8 mouse cellular contexts compared by ENCODE assay signal in the genomic region with DNA sequence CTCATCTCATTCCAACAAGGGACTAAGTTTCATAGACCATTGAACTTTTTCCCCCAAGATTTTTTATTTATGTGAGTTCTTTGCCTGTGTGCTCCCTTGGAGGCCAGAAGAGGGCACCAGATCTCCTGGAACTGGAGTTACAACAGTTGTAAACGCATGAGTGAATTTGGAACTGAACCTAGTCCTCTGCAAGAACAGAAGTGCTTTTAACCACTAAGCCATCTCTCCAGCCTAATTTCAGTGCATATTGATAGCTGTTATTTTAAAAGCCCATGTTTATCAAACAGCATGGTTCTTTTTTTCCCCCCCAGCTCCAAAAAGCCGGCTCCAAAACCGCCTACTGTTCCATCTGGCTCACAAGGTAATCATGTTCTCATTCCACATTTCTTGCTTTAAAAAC. TPM values are rescaled to one million over a fixed set of nuclear protein-coding genes. Genes with fewer than 3 reads are reported as not detected.
DNase-seq lines count a peak whose midpoint lies in the region; ATAC-seq lines count a peak whose summit lies in the region.

No protein-coding gene starts in this region.

- peak; percentile 61 for DNase-seq in forebrain, embryonic 14.5 days (ENCODE audit: low spot score)
- DNase-seq in spleen, postnatal 36 days (ENCODE audit: low spot score in 2 of 2), result peak; percentile 4 to 6
- no peak for DNase-seq in spleen, postnatal 4 days (ENCODE audit: low spot score in 2 of 2)
- DNase-seq in left cerebral cortex, postnatal 25 days (ENCODE audit: low spot score in 2 of 2), result peak; percentile 21 to 70
- DNase-seq in thymus, postnatal 0 days (ENCODE audit: low spot score), result peak; percentile 55
- DNase-seq in adrenal gland, adult 2 months, result no peak

- no peaks in the 10 kb centered on the region for H3K9me3 ChIP-seq in forebrain, embryonic 14.5 days (replicated peaks; ENCODE audit: control insufficient read depth, low read length)
- no peaks in the 10 kb centered on the region for H3K9me3 ChIP-seq in forebrain, embryonic 13.5 days (replicated peaks)

- H3K4me1 ChIP-seq in forebrain, embryonic 14.5 days (ENCODE audit: control insufficient read depth, insufficient read depth, low read length), result no peaks in the 10 kb centered on the region
- no peaks in the 10 kb centered on the region for H3K4me1 ChIP-seq in forebrain, embryonic 13.5 days

- peaks cover 42% of the 10 kb centered on the region for H3K36me3 ChIP-seq in forebrain, embryonic 14.5 days (ENCODE audit: control insufficient read depth, insufficient read depth, low read length)
- peaks cover 54% of the 10 kb centered on the region for H3K36me3 ChIP-seq in forebrain, embryonic 13.5 days (ENCODE audit: poor library complexity, severe bottlenecking)

- WGBS in forebrain, embryonic 14.5 days, result 71% methylated on average over 3 of the region's 3 CpGs
- WGBS in forebrain, embryonic 13.5 days, result 78% methylated on average over 3 of the region's 3 CpGs

- ATAC-seq in forebrain, embryonic 14.5 days, result no peak
- no peak for ATAC-seq in forebrain, embryonic 13.5 days
- ATAC-seq in erythroid progenitor cell, adult 5-6 weeks (replicated peaks; ENCODE audit: low FRiP score, poor library complexity, severe bottlenecking), result 0 out of 2 replicates have a peak, but pooled peaks have one; percentile 54

- intact Hi-C loops in left cerebral cortex, postnatal 25 days (cut with DNase I), result no loop called here

- no peaks in the 10 kb centered on the region for H3K27me3 ChIP-seq in forebrain, embryonic 14.5 days (replicated peaks; ENCODE audit: control insufficient read depth, insufficient read depth, low read length)
- H3K27me3 ChIP-seq in forebrain, embryonic 13.5 days, result no peaks in the 10 kb centered on the region

- no peak overlapping the region for H3K9ac ChIP-seq in forebrain, embryonic 14.5 days (ENCODE audit: low read length)
- H3K9ac ChIP-seq in forebrain, embryonic 13.5 days, result no peak overlapping the region

- no peak overlapping the region for H3K27ac ChIP-seq in forebrain, embryonic 14.5 days (ENCODE audit: low read depth, low read length)
- H3K27ac ChIP-seq in forebrain, embryonic 13.5 days, result no peak overlapping the region

- no peak overlapping the region for H3K4me3 ChIP-seq in forebrain, embryonic 14.5 days (ENCODE audit: low read depth, low read length)
- no peak overlapping the region for H3K4me3 ChIP-seq in forebrain, embryonic 13.5 days

- no peak overlapping the region for H3K4me2 ChIP-seq in forebrain, embryonic 14.5 days (ENCODE audit: low read length)
- no peak overlapping the region for H3K4me2 ChIP-seq in forebrain, embryonic 13.5 days

RNA-seq across cellular contexts. Expression of a gene that starts 8.4 kb away (rescaled TPM):
- 5.4 and 6.9 TPM in 2 replicates for polyA plus RNA-seq in forebrain, embryonic 14.5 days (2014; fragmentation: Nextera tagmentation; extraction: Ambion mirVana)
- 9.5 and 9.7 TPM in 2 replicates for polyA plus RNA-seq in forebrain, embryonic 13.5 days (2015; fragmentation: Nextera tagmentation; extraction: Ambion mirVana)
- 0.72 TPM in 1 of 2 replicates, not detected in the other for total RNA-seq in erythroid progenitor cell, adult 5-6 weeks (2015; ENCODE audit: low replicate concordance)
- not detected in 2 replicates for total RNA-seq in erythroid progenitor cell, adult 5-6 weeks (2017; ENCODE audit: low replicate concordance)
- total RNA-seq in left cerebral cortex, postnatal 25 days (2021), result 10 to 100 TPM; 12.0 to 13.0 TPM
- polyA plus RNA-seq in thymus, postnatal 0 days (2015; fragmentation: Nextera tagmentation; extraction: Ambion mirVana), result 1.0 TPM in 2 replicates
- total RNA-seq in adrenal gland, adult 2 months (2021), result 1 to 10 TPM; 2.8 to 5.7 TPM
- polyA plus RNA-seq in adrenal gland, adult 2 months (2012; rRNA removed), result 0.39 and 0.52 TPM in 2 replicates

RNA-seq across cellular contexts. Expression of a gene that starts 35.3 kb away (rescaled TPM):
- 0.71 and 1.1 TPM in 2 replicates for polyA plus RNA-seq in forebrain, embryonic 14.5 days (2014; fragmentation: Nextera tagmentation; extraction: Ambion mirVana)
- 0.75 and 1.0 TPM in 2 replicates for polyA plus RNA-seq in forebrain, embryonic 13.5 days (2015; fragmentation: Nextera tagmentation; extraction: Ambion mirVana)
- total RNA-seq in erythroid progenitor cell, adult 5-6 weeks (2015; ENCODE audit: low replicate concordance), result 149 and 161 TPM in 2 replicates
- total RNA-seq in erythroid progenitor cell, adult 5-6 weeks (2017; ENCODE audit: low replicate concordance), result 166 and 185 TPM in 2 replicates
- 1 to 10 TPM; 2.5 to 2.6 TPM for total RNA-seq in left cerebral cortex, postnatal 25 days (2021)
- 39.7 and 46.3 TPM in 2 replicates for polyA plus RNA-seq in thymus, postnatal 0 days (2015; fragmentation: Nextera tagmentation; extraction: Ambion mirVana)
- 10 to 100 TPM; 48.8 to 67.8 TPM for total RNA-seq in adrenal gland, adult 2 months (2021)
- 26.2 and 32.0 TPM in 2 replicates for polyA plus RNA-seq in adrenal gland, adult 2 months (2012; rRNA removed)

RNA-seq across cellular contexts. Expression of a gene that starts 44.1 kb away (rescaled TPM):
- polyA plus RNA-seq in forebrain, embryonic 14.5 days (2014; fragmentation: Nextera tagmentation; extraction: Ambion mirVana), result 10.7 and 13.9 TPM in 2 replicates
- 22.2 and 22.4 TPM in 2 replicates for polyA plus RNA-seq in forebrain, embryonic 13.5 days (2015; fragmentation: Nextera tagmentation; extraction: Ambion mirVana)
- total RNA-seq in erythroid progenitor cell, adult 5-6 weeks (2015; ENCODE audit: low replicate concordance), result 46.5 and 66.3 TPM in 2 replicates
- 33.1 and 36.6 TPM in 2 replicates for total RNA-seq in erythroid progenitor cell, adult 5-6 weeks (2017; ENCODE audit: low replicate concordance)
- total RNA-seq in left cerebral cortex, postnatal 25 days (2021), result 10 to 100 TPM; 40.0 to 51.6 TPM
- 5.8 and 10.6 TPM in 2 replicates for polyA plus RNA-seq in thymus, postnatal 0 days (2015; fragmentation: Nextera tagmentation; extraction: Ambion mirVana)
- total RNA-seq in adrenal gland, adult 2 months (2021), result 10 to 100 TPM; 19.4 to 35.4 TPM
- 2.9 and 3.6 TPM in 2 replicates for polyA plus RNA-seq in adrenal gland, adult 2 months (2012; rRNA removed)

Comparison
In these comparisons a context has a peak if more than half of its experiments do, and no peak if none do; other contexts are left out.
1. DNase-seq: peak in forebrain, embryonic 14.5 days (single experiment), spleen, postnatal 36 days (2 of 2), left cerebral cortex, postnatal 25 days (2 of 2) and thymus, postnatal 0 days (single experiment); none in spleen, postnatal 4 days (0 of 2) and adrenal gland, adult 2 months (single experiment).
2. RNA of a gene that starts 35.3 kb away (polyA plus RNA-seq): 39.7 to 46.3 TPM in thymus, postnatal 0 days and 26.2 to 32.0 TPM in adrenal gland, adult 2 months; 0.75 to 1.0 TPM in forebrain, embryonic 13.5 days and 0.71 to 1.1 TPM in forebrain, embryonic 14.5 days; every median in the first group is over 10 times any median in the second.